Mouse (Mus musculus) lung, postnatal 0 days (tissue): ENCODE measurements around the gene Rsrp1. TPM values are rescaled to one million over a fixed set of nuclear protein-coding genes. Genes with fewer than 3 reads are reported as not detected.

ENCODE experiments used
- ATAC-seq: fragments of 200-750 bp; cut with Nextera tagmentation; 2 replicates; pipeline ENCODE4 v1.8.0; 2017; ENCODE audit warnings: moderate library complexity
- DNase-seq: peaks from one replicate; pipeline ENCODE4 v3.0.0-alpha.2; 2016; ENCODE audit warnings: low spot score
- H3K27ac ChIP-seq: fragments of 300-500 bp; sonication (generic); 2 replicates; pipeline ENCODE4 v1.5.1; 2014; ENCODE audit warnings: antibody characterized with exemption, mild to moderate bottlenecking, low read length, mixed read lengths
- H3K27me3 ChIP-seq: fragments of 300-500 bp; sonication (generic); replicated peaks from 2 replicates; pipeline ENCODE4 v1.6.1; 2014; ENCODE audit warnings: low read length, mixed read lengths; ENCODE audit not compliant: insufficient read depth
- H3K36me3 ChIP-seq: fragments of 300-500 bp; sonication (generic); 2 replicates; pipeline ENCODE4 v1.6.1; 2014; ENCODE audit warnings: low read length, mixed read lengths; ENCODE audit not compliant: insufficient read depth
- H3K4me1 ChIP-seq: fragments of 300-500 bp; sonication (generic); 2 replicates; pipeline ENCODE4 v1.6.1; 2014; ENCODE audit warnings: antibody characterized with exemption, low read depth, low read length, mixed read lengths; ENCODE audit not compliant: insufficient read depth
- H3K4me2 ChIP-seq: fragments of 300-500 bp; sonication (generic); replicated peaks from 2 replicates; pipeline ENCODE4 v1.6.1; 2014; ENCODE audit warnings: low read depth, mild to moderate bottlenecking, low read length, moderate library complexity, mixed read lengths
- H3K4me3 ChIP-seq: fragments of 300-500 bp; sonication (generic); 2 replicates; pipeline ENCODE4 v1.5.1; 2014; ENCODE audit warnings: low read depth, low read length
- H3K9ac ChIP-seq: fragments of 300-500 bp; sonication (generic); replicated peaks from 2 replicates; pipeline ENCODE4 v1.6.1; 2014; ENCODE audit warnings: low read depth, mild to moderate bottlenecking
- H3K9me3 ChIP-seq: fragments of 300-500 bp; sonication (generic); 2 replicates; pipeline ENCODE4 v1.6.1; 2016; ENCODE audit warnings: low read length, mixed read lengths
- CTCF ChIP-seq: IDR thresholded peaks from 2 replicates; pipeline ENCODE4 v1.5.1; 2016; ENCODE audit warnings: antibody characterized with exemption, mild to moderate bottlenecking
- EP300 ChIP-seq: IDR thresholded peaks from 2 replicates; pipeline ENCODE4 v1.6.1; 2016; ENCODE audit warnings: antibody characterized with exemption, mild to moderate bottlenecking, control low read depth
- WGBS: fragments of 180-500 bp; shearing (Covaris S2); extraction: QIAGEN DNeasy Blood & Tissue Kit; methylation state at CpG from one replicate; pipeline ENCODE4 v1.1.7; 2014; 5-methylcytosine and 5-hydroxymethylcytosine counted together
- polyA plus RNA-seq: library from polyadenylated mRNA; unstranded; fragments of >200 nt; fragmentation: Nextera tagmentation; extraction: Ambion mirVana; gene quantifications from 2 replicates; pipeline ENCODE4 v1.2.1, GENCODE M21; 2015

Gene Rsrp1
- polyA plus RNA-seq = 542 and 611 TPM in 2 replicates

- Histone ChIP-seq H3K4me1 (peaks cover 5% of the 10 kb centered on the region; the same call in 1 of the 2 replicates), H3K27ac (peak within 1 kb of the TSS; percentile 95), H3K9ac (peak within 1 kb of the TSS; percentile 99), H3K9me3 (no peaks in the 10 kb centered on the region), H3K27me3 (no peaks in the 10 kb centered on the region), H3K4me3 (peak within 1 kb of the TSS; percentile 100), H3K36me3 (peaks cover 29% of the 10 kb centered on the region), H3K4me2 (peak within 1 kb of the TSS; percentile 69)
- WGBS = 0% methylated on average over 64 of the region's 64 CpGs
- peak; percentile 92 for ATAC-seq
- DNase-seq = peak; percentile 100
- TF ChIP-seq CTCF = no peak
- TF ChIP-seq EP300 = peak; percentile 77
These were observed at the start of gene Rsrp1 for GRCm38 (mm10) chr4:134923258-134924018. TSS of gene Rsrp1 (plus strand) at chr4:134923592.

GRCm38 (mm10) chr4:134876171-134876570, 47.2 kb upstream of the Rsrp1 start:
- 62% methylated on average over 9 of the region's 9 CpGs for WGBS
- Histone ChIP-seq H3K4me1 (no peaks in the 10 kb centered on the region), H3K9me3 (no peaks in the 10 kb centered on the region), H3K27ac (no peak overlapping the region), H3K36me3 (no peaks in the 10 kb centered on the region), H3K4me3 (no peak overlapping the region), H3K9ac (no peak overlapping the region), H3K27me3 (no peaks in the 10 kb centered on the region), H3K4me2 (no peak overlapping the region)
- no peak for TF ChIP-seq CTCF
- no peak for TF ChIP-seq EP300
- DNase-seq (no peak), ATAC-seq (no peak)

- peak; percentile 76 for DNase-seq
- 4% methylated on average over 17 of the region's 17 CpGs for whole genome bisulfite sequencing
- H3K9ac ChIP-seq = no peak overlapping the region
- H3K4me2 ChIP-seq = peak overlapping the region; percentile 41
- TF ChIP-seq EP300 = no peak
- peak; percentile 86 for TF ChIP-seq CTCF
- no peak overlapping the region for H3K4me3 ChIP-seq
- H3K27me3 ChIP-seq = no peaks in the 10 kb centered on the region
- no peaks in the 10 kb centered on the region for H3K4me1 ChIP-seq
- H3K36me3 ChIP-seq = no peaks in the 10 kb centered on the region
- no peak overlapping the region for H3K27ac ChIP-seq
- peak; percentile 41; the same call in 1 of the 2 replicates for ATAC-seq
- H3K9me3 ChIP-seq = no peaks in the 10 kb centered on the region
These were observed 43.9 kb upstream of the Rsrp1 start for GRCm38 (mm10) chr4:134879410-134879981.

- 38% methylated on average over 6 of the region's 6 CpGs for WGBS
- Histone ChIP-seq H3K27ac (no peak overlapping the region), H3K9ac (no peak overlapping the region), H3K36me3 (no peaks in the 10 kb centered on the region), H3K4me2 (peak overlapping the region; percentile 41), H3K27me3 (no peaks in the 10 kb centered on the region), H3K9me3 (no peaks in the 10 kb centered on the region), H3K4me1 (no peaks in the 10 kb centered on the region), H3K4me3 (no peak overlapping the region)
- TF ChIP-seq EP300 (no peak), CTCF (peak; percentile 58)
- no peak for ATAC-seq
- no peak for DNase-seq
These were observed 43.4 kb upstream of the Rsrp1 start for GRCm38 (mm10) chr4:134880041-134880440.

- H3K27ac ChIP-seq = no peak overlapping the region
These were observed 40.1 kb upstream of the Rsrp1 start for GRCm38 (mm10) chr4:134883266-134883665.

GRCm38 (mm10) chr4:134883808-134884207, 39.6 kb upstream of the Rsrp1 start:
- no peak overlapping the region for H3K4me3 ChIP-seq
- no peaks in the 10 kb centered on the region for H3K4me1 ChIP-seq
- ATAC-seq = no peak
- no peak overlapping the region for H3K9ac ChIP-seq
- no peaks in the 10 kb centered on the region for H3K27me3 ChIP-seq
- no peaks in the 10 kb centered on the region for H3K9me3 ChIP-seq
- H3K27ac ChIP-seq = no peak overlapping the region
- H3K4me2 ChIP-seq = no peak overlapping the region
- TF ChIP-seq EP300 (no peak), CTCF (no peak)
- no peaks in the 10 kb centered on the region for H3K36me3 ChIP-seq
- WGBS = 80% methylated on average over 10 of the region's 10 CpGs
- no peak for DNase-seq

More at GRCm38 (mm10) chr4:134883266-134883665, 40.1 kb upstream of the Rsrp1 start:
- Histone ChIP-seq H3K4me3 (no peak overlapping the region), H3K9ac (no peak overlapping the region), H3K27me3 (no peaks in the 10 kb centered on the region), H3K4me2 (no peak overlapping the region), H3K4me1 (no peaks in the 10 kb centered on the region), H3K9me3 (no peaks in the 10 kb centered on the region), H3K36me3 (no peaks in the 10 kb centered on the region)
- peak; percentile 65 for DNase-seq
- TF ChIP-seq CTCF = peak; percentile 78
- no peak for TF ChIP-seq EP300
- peak; percentile 30; the same call in 1 of the 2 replicates for ATAC-seq
- WGBS = 25% methylated on average over 7 of the region's 7 CpGs
